14 mouse cellular contexts compared by ENCODE assay signal in the genomic region with DNA sequence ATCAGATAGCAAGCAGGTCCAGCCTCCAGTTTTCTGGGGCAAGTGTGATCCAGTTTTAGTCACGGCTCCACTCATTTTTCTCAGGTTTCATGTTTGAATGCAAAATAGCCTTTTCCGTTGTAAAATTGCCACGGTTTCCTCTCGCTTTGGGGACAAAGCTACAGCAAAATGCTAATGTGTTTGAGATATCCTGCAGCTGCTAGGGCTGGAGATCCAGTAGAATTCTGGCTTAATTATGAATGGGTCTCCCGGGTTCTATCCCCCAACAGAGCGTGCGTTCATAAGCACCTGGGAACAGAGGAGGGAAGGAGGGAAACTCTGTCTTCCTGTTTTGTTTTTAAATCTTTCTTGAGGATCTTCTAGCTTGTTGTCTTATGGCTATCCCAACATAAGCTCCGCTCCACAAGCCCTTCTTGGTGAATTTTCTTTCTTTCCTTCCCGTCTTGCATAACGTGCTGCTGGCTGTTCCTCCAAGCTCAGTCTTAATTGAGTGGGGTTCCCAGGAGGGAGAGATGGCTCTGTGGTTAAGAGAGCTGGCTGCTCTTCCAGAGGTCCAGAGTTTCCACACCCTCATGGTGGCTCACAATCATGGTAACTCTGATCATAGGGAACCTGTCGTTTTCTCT. TPM values are rescaled to one million over a fixed set of nuclear protein-coding genes. Genes with fewer than 3 reads are reported as not detected.
DNase-seq lines count a peak whose midpoint lies in the region; ATAC-seq and TF ChIP-seq lines count a peak whose summit lies in the region.
"Had no signal": no experiment of that assay in that cellular context is flagged by ENCODE, and none has a peak within 500 bp of the region (broad histone marks: within the 10 kb centered on the region; RNA-seq: fewer than 3 reads in every experiment).

No protein-coding gene starts in this region.

- ATAC-seq in kidney, embryonic 16.5 days (ENCODE audit: low FRiP score, low TSS enrichment) = no peak
- ATAC-seq in CD4-positive, CD25-positive, alpha-beta regulatory T cell, adult 4 months = peak; percentile 22
- ATAC-seq in lung, postnatal 0 days = peak; percentile 43; the same call in 1 of the 2 replicates
- ATAC-seq in midbrain, embryonic 13.5 days = no peak

- DNase-seq in kidney, postnatal 14 days = no peak
- DNase-seq in gastrocnemius, postnatal 14 days = peak; percentile 18
- peak; percentile 64 for DNase-seq in lung, postnatal 0 days (ENCODE audit: low spot score)
- DNase-seq in ovary, postnatal 14 days (ENCODE audit: low spot score) = no peak
- no peak for DNase-seq in layer of hippocampus, adult 8-10 months (ENCODE audit: low spot score in 2 of 2)
- DNase-seq: cerebellum, postnatal 36 days; midbrain, embryonic 14.5 days; right cerebral cortex, postnatal 4 days had no signal

- no peak for TF ChIP-seq CTCF in lung, postnatal 0 days (IDR thresholded peaks at IDR 0.05)

- intact Hi-C loops in gastrocnemius, postnatal 14 days (cut with DNase I; ENCODE audit: low total_unique reads) = no loop called here

- no peaks in the 10 kb centered on the region for H3K9me3 ChIP-seq in kidney, embryonic 16.5 days (ENCODE audit: low read length)
- H3K9me3 ChIP-seq in lung, postnatal 0 days (ENCODE audit: low read length) = no peaks in the 10 kb centered on the region
- no peaks in the 10 kb centered on the region for H3K9me3 ChIP-seq in midbrain, embryonic 13.5 days
- H3K9me3 ChIP-seq: neural tube, embryonic 13.5 days had no signal

- no peaks in the 10 kb centered on the region for H3K36me3 ChIP-seq in kidney, embryonic 16.5 days (ENCODE audit: insufficient read depth, low read length)
- no peaks in the 10 kb centered on the region for H3K36me3 ChIP-seq in lung, postnatal 0 days (ENCODE audit: insufficient read depth, low read length)
- H3K36me3 ChIP-seq in midbrain, embryonic 13.5 days = no peaks in the 10 kb centered on the region
- H3K36me3 ChIP-seq: neural tube, embryonic 13.5 days had no signal

- TF ChIP-seq EP300 in lung, postnatal 0 days (IDR thresholded peaks at IDR 0.05) = no peak

- H3K4me2 ChIP-seq in kidney, embryonic 16.5 days (replicated peaks; ENCODE audit: low read depth, low read length) = 0 out of 2 replicates have a peak overlapping the region, but pooled peaks have one; percentile 11
- peak overlapping the region; percentile 27; the same call in 1 of the 2 replicates for H3K4me2 ChIP-seq in lung, postnatal 0 days (replicated peaks; ENCODE audit: low read depth, low read length)
- no peak overlapping the region for H3K4me2 ChIP-seq in midbrain, embryonic 13.5 days (replicated peaks)
- H3K4me2 ChIP-seq: neural tube, embryonic 13.5 days had no signal

- H3K9ac ChIP-seq in kidney, embryonic 16.5 days (replicated peaks; ENCODE audit: low read length) = no peak overlapping the region
- no peak overlapping the region for H3K9ac ChIP-seq in lung, postnatal 0 days (replicated peaks; ENCODE audit: low read depth)
- H3K9ac ChIP-seq in midbrain, embryonic 13.5 days (replicated peaks) = no peak overlapping the region
- H3K9ac ChIP-seq: neural tube, embryonic 13.5 days had no signal

- 56% methylated on average over 11 of the region's 11 CpGs for WGBS in kidney, embryonic 16.5 days
- WGBS in lung, postnatal 0 days = 47% methylated on average over 11 of the region's 11 CpGs
- 76% methylated on average over 11 of the region's 11 CpGs for WGBS in midbrain, embryonic 13.5 days

- H3K4me1 ChIP-seq in kidney, embryonic 16.5 days (ENCODE audit: insufficient read depth, low read length) = peaks cover 16% of the 10 kb centered on the region
- H3K4me1 ChIP-seq in lung, postnatal 0 days (ENCODE audit: insufficient read depth, low read depth, low read length) = no peaks in the 10 kb centered on the region
- peaks cover 11% of the 10 kb centered on the region; the same call in 1 of the 2 replicates for H3K4me1 ChIP-seq in midbrain, embryonic 13.5 days (replicated peaks)

- H3K4me3 ChIP-seq in kidney, embryonic 16.5 days (ENCODE audit: low read length) = no peak overlapping the region
- H3K4me3 ChIP-seq in lung, postnatal 0 days (ENCODE audit: low read depth, low read length) = no peak overlapping the region
- no peak overlapping the region for H3K4me3 ChIP-seq in midbrain, embryonic 13.5 days (replicated peaks)
- H3K4me3 ChIP-seq: erythroblast, embryonic 14.5 days; neural tube, embryonic 13.5 days had no signal

- H3K27me3 ChIP-seq in kidney, embryonic 16.5 days (ENCODE audit: insufficient read depth, low read length) = no peaks in the 10 kb centered on the region
- no peaks in the 10 kb centered on the region for H3K27me3 ChIP-seq in lung, postnatal 0 days (replicated peaks; ENCODE audit: insufficient read depth, low read length)
- H3K27me3 ChIP-seq in midbrain, embryonic 13.5 days = no peaks in the 10 kb centered on the region
- H3K27me3 ChIP-seq: neural tube, embryonic 13.5 days had no signal

- H3K27ac ChIP-seq in kidney, embryonic 16.5 days (ENCODE audit: low read length) = peak overlapping the region; percentile 51; the same call in 1 of the 2 replicates
- peak overlapping the region; percentile 71 for H3K27ac ChIP-seq in lung, postnatal 0 days (ENCODE audit: low read length)
- H3K27ac ChIP-seq in midbrain, embryonic 13.5 days = no peak overlapping the region
- H3K27ac ChIP-seq: neural tube, embryonic 13.5 days had no signal

RNA-seq across cellular contexts. Expression of gene Il12a, which starts 2.3 kb away (rescaled TPM):
- polyA plus RNA-seq in kidney, embryonic 16.5 days (2015; fragmentation: Nextera tagmentation; extraction: Ambion mirVana) = 0.41 TPM in 1 of 2 replicates, not detected in the other
- under 1 TPM in 1 of 2 experiments, not detected in 1; 0.51 TPM for polyA plus RNA-seq in CD4-positive, CD25-positive, alpha-beta regulatory T cell, adult 4 months (2017; shearing (Covaris generic))
- 1 to 10 TPM; 3.4 to 4.1 TPM for total RNA-seq in gastrocnemius, postnatal 14 days (2021)
- 1.4 TPM in 2 replicates for polyA plus RNA-seq in lung, postnatal 0 days (2015; fragmentation: Nextera tagmentation; extraction: Ambion mirVana)
- total RNA-seq in layer of hippocampus, adult 8-10 months (2022) = 1 to 10 TPM in 2 of 4 experiments, under 1 TPM in 2; 0.52 to 2.6 (median 0.98) TPM
- not detected in 2 replicates for polyA plus RNA-seq in midbrain, embryonic 13.5 days (2015; fragmentation: Nextera tagmentation; extraction: Ambion mirVana)
- polyA plus RNA-seq: erythroblast, embryonic 14.5 days; intestine, embryonic 14.5 days; midbrain, embryonic 14.5 days; neural tube, embryonic 13.5 days had no signal

Comparison
In these comparisons a context has a peak if more than half of its experiments do, and no peak if none do; other contexts are left out.
1. ATAC-seq: peak in CD4-positive, CD25-positive, alpha-beta regulatory T cell, adult 4 months (single experiment) and lung, postnatal 0 days (single experiment); none in kidney, embryonic 16.5 days (single experiment) and midbrain, embryonic 13.5 days (single experiment).
2. DNase-seq: peak in gastrocnemius, postnatal 14 days (single experiment) and lung, postnatal 0 days (single experiment); none in kidney, postnatal 14 days (single experiment), ovary, postnatal 14 days (single experiment) and layer of hippocampus, adult 8-10 months (0 of 2).